Mouse (Mus musculus) liver, embryonic 13.5 days (tissue): ENCODE data around the gene Rbms1. TPM values are rescaled to one million over a fixed set of nuclear protein-coding genes. Genes with fewer than 3 reads are reported as not detected.

Experiments used
- ATAC-seq: fragments of 200-750 bp; cut with Nextera tagmentation; 2 replicates; pipeline ENCODE4 v1.8.0; 2017; ENCODE audit warnings: low read depth, mild to moderate bottlenecking, moderate number of reproducible peaks, moderate library complexity
- DNase-seq: peaks from one replicate; pipeline ENCODE4 v3.0.0; 2022
- H3K27ac ChIP-seq: fragments of 300-500 bp; sonication (generic); 2 replicates; pipeline ENCODE4 v1.5.1; 2015; ENCODE audit warnings: moderate library complexity, mild to moderate bottlenecking, inconsistent platforms
- H3K27me3 ChIP-seq: fragments of 300-500 bp; sonication (generic); 2 replicates; pipeline ENCODE4 v1.6.1; 2015; ENCODE audit warnings: mild to moderate bottlenecking, inconsistent platforms
- H3K36me3 ChIP-seq: fragments of 300-500 bp; sonication (generic); 2 replicates; pipeline ENCODE4 v1.6.1; 2015; ENCODE audit warnings: mild to moderate bottlenecking, inconsistent platforms
- H3K4me1 ChIP-seq: fragments of 300-500 bp; sonication (generic); replicated peaks from 2 replicates; pipeline ENCODE4 v1.6.1; 2015; ENCODE audit warnings: inconsistent platforms
- H3K4me2 ChIP-seq: fragments of 300-500 bp; sonication (generic); 2 replicates; pipeline ENCODE4 v1.6.1; 2015; ENCODE audit warnings: inconsistent platforms, mild to moderate bottlenecking, moderate library complexity
- H3K4me3 ChIP-seq: fragments of 300-500 bp; sonication (generic); replicated peaks from 2 replicates; pipeline ENCODE4 v1.5.1; 2015; ENCODE audit warnings: mild to moderate bottlenecking, inconsistent platforms
- H3K9ac ChIP-seq: fragments of 300-500 bp; sonication (generic); 2 replicates; pipeline ENCODE4 v1.6.1; 2015; ENCODE audit warnings: mild to moderate bottlenecking, inconsistent platforms
- H3K9me3 ChIP-seq: fragments of 300-500 bp; sonication (generic); replicated peaks from 2 replicates; pipeline ENCODE4 v1.6.1; 2016; ENCODE audit warnings: inconsistent platforms
- WGBS: fragments of 180-500 bp; shearing (Covaris S2); methylation state at CpG from one replicate; pipeline ENCODE4 v1.1.7; 2015; ENCODE audit not compliant: insufficient replicate concordance; 5-methylcytosine and 5-hydroxymethylcytosine counted together
- polyA plus RNA-seq: library from polyadenylated mRNA; unstranded; fragments of >200 nt; fragmentation: Nextera tagmentation; extraction: Ambion mirVana; gene quantifications from 2 replicates; pipeline ENCODE4 v1.2.1, GENCODE M21; 2015

The Rbms1 gene
- polyA plus RNA-seq, 1 experiment from 2014 or later = 42.8 TPM

- 75% methylated on average over 5 of the region's 5 CpGs for WGBS
- H3K27ac ChIP-seq = no peak overlapping the region
Measured at GRCm38 (mm10) chr2:60827152-60827428, 135.9 kb downstream of the Rbms1 start.

GRCm38 (mm10) chr2:60826406-60827151 is 136.4 kb downstream of the Rbms1 start:
- Histone ChIP-seq H3K27ac (no peak overlapping the region), H3K36me3 (0 out of 2 replicates have a peak, but pooled peaks cover 3% of the 10 kb centered on the region), H3K9me3 (no peaks in the 10 kb centered on the region), H3K4me3 (no peak overlapping the region), H3K9ac (no peak overlapping the region), H3K27me3 (no peaks in the 10 kb centered on the region), H3K4me2 (no peak overlapping the region), H3K4me1 (peaks cover 3% of the 10 kb centered on the region; the same call in 1 of the 2 replicates)
- 78% methylated on average over 11 of the region's 11 CpGs for WGBS
- ATAC-seq = no peak
- DNase-seq = no peak

More at GRCm38 (mm10) chr2:60827152-60827428, 135.9 kb downstream of the Rbms1 start:
- Histone ChIP-seq H3K9ac (no peak overlapping the region), H3K36me3 (0 out of 2 replicates have a peak, but pooled peaks cover 3% of the 10 kb centered on the region), H3K9me3 (no peaks in the 10 kb centered on the region), H3K27me3 (no peaks in the 10 kb centered on the region), H3K4me1 (peaks cover 2% of the 10 kb centered on the region; the same call in 1 of the 2 replicates), H3K4me2 (no peak overlapping the region), H3K4me3 (no peak overlapping the region)
- no peak for ATAC-seq
- DNase-seq = no peak

GRCm38 (mm10) chr2:60825690-60826089 is 137.3 kb downstream of the Rbms1 start:
- Histone ChIP-seq H3K9me3 (no peaks in the 10 kb centered on the region), H3K4me1 (peaks cover 3% of the 10 kb centered on the region; the same call in 1 of the 2 replicates), H3K27ac (no peak overlapping the region), H3K4me2 (no peak overlapping the region), H3K9ac (no peak overlapping the region), H3K27me3 (no peaks in the 10 kb centered on the region), H3K36me3 (0 out of 2 replicates have a peak, but pooled peaks cover 3% of the 10 kb centered on the region), H3K4me3 (no peak overlapping the region)
- DNase-seq = no peak
- ATAC-seq = no peak
- 73% methylated on average over 4 of the region's 4 CpGs for WGBS

GRCm38 (mm10) chr2:60821635-60822034 is 141.4 kb downstream of the Rbms1 start:
- Histone ChIP-seq H3K27me3 (no peaks in the 10 kb centered on the region), H3K27ac (no peak overlapping the region), H3K4me1 (peaks cover 3% of the 10 kb centered on the region; the same call in 1 of the 2 replicates), H3K9me3 (no peaks in the 10 kb centered on the region), H3K9ac (no peak overlapping the region), H3K4me2 (no peak overlapping the region), H3K4me3 (no peak overlapping the region), H3K36me3 (0 out of 2 replicates have a peak, but pooled peaks cover 3% of the 10 kb centered on the region)
- 74% methylated on average over 3 of the region's 3 CpGs for WGBS
- ATAC-seq (no peak), DNase-seq (no peak)

- H3K4me1 ChIP-seq = peaks cover 11% of the 10 kb centered on the region
- 60% methylated on average over 2 of the region's 2 CpGs for WGBS
- H3K9me3 ChIP-seq = no peaks in the 10 kb centered on the region
- no peak overlapping the region for H3K9ac ChIP-seq
- no peak overlapping the region for H3K27ac ChIP-seq
- H3K36me3 ChIP-seq = no peaks in the 10 kb centered on the region
- no peak for ATAC-seq
- H3K4me2 ChIP-seq = no peak overlapping the region
- DNase-seq = no peak
- no peaks in the 10 kb centered on the region for H3K27me3 ChIP-seq
- no peak overlapping the region for H3K4me3 ChIP-seq
Measured at GRCm38 (mm10) chr2:60818632-60819031, 144.4 kb downstream of the Rbms1 start.

- 26% methylated on average over 2 of the region's 2 CpGs for WGBS
- DNase-seq = no peak
Measured at GRCm38 (mm10) chr2:60816307-60816706, 146.7 kb downstream of the Rbms1 start.

GRCm38 (mm10) chr2:60814788-60815187 is 148.2 kb downstream of the Rbms1 start:
- no peak overlapping the region for H3K9ac ChIP-seq
- WGBS = 75% methylated on average over 6 of the region's 6 CpGs
- DNase-seq (no peak), ATAC-seq (no peak)
- H3K4me1 ChIP-seq = peaks cover 20% of the 10 kb centered on the region
- H3K9me3 ChIP-seq = no peaks in the 10 kb centered on the region
- no peaks in the 10 kb centered on the region for H3K36me3 ChIP-seq
- no peak overlapping the region for H3K4me3 ChIP-seq
- no peak overlapping the region for H3K4me2 ChIP-seq
- H3K27me3 ChIP-seq = no peaks in the 10 kb centered on the region
- H3K27ac ChIP-seq = no peak overlapping the region

More at GRCm38 (mm10) chr2:60816307-60816706, 146.7 kb downstream of the Rbms1 start:
- no peaks in the 10 kb centered on the region for H3K9me3 ChIP-seq
- H3K9ac ChIP-seq = no peak overlapping the region
- H3K27ac ChIP-seq = no peak overlapping the region
- peaks cover 8% of the 10 kb centered on the region; the same call in 1 of the 2 replicates for H3K4me1 ChIP-seq
- no peak for ATAC-seq
- H3K4me3 ChIP-seq = no peak overlapping the region
- no peaks in the 10 kb centered on the region for H3K27me3 ChIP-seq
- H3K4me2 ChIP-seq = no peak overlapping the region
- H3K36me3 ChIP-seq = no peaks in the 10 kb centered on the region

- Histone ChIP-seq H3K9me3 (no peaks in the 10 kb centered on the region), H3K27ac (no peak overlapping the region), H3K4me3 (no peak overlapping the region), H3K36me3 (no peaks in the 10 kb centered on the region), H3K4me2 (no peak overlapping the region), H3K4me1 (peaks cover 38% of the 10 kb centered on the region), H3K9ac (no peak overlapping the region), H3K27me3 (no peaks in the 10 kb centered on the region)
- ATAC-seq (no peak), DNase-seq (no peak)
- 82% methylated on average over 12 of the region's 12 CpGs for WGBS
Measured at GRCm38 (mm10) chr2:60812949-60813348, 150.0 kb downstream of the Rbms1 start.

GRCm38 (mm10) chr2:60810617-60811016 is 152.4 kb downstream of the Rbms1 start:
- no peaks in the 10 kb centered on the region for H3K27me3 ChIP-seq
- H3K4me3 ChIP-seq = no peak overlapping the region
- no peak overlapping the region for H3K27ac ChIP-seq

GRCm38 (mm10) chr2:60809441-60809921 is 153.5 kb downstream of the Rbms1 start:
- no peaks in the 10 kb centered on the region for H3K9me3 ChIP-seq
- peaks cover 60% of the 10 kb centered on the region for H3K4me1 ChIP-seq
- ATAC-seq (peak; percentile 30; the same call in 1 of the 2 replicates), DNase-seq (no peak)
- no peaks in the 10 kb centered on the region for H3K27me3 ChIP-seq
- 71% methylated on average over 7 of the region's 7 CpGs for WGBS
- H3K36me3 ChIP-seq = no peaks in the 10 kb centered on the region
- no peak overlapping the region for H3K4me2 ChIP-seq
- H3K27ac ChIP-seq = peak overlapping the region; percentile 61
- no peak overlapping the region for H3K9ac ChIP-seq
- H3K4me3 ChIP-seq = no peak overlapping the region

More at GRCm38 (mm10) chr2:60810617-60811016, 152.4 kb downstream of the Rbms1 start:
- Histone ChIP-seq H3K9ac (no peak overlapping the region), H3K36me3 (no peaks in the 10 kb centered on the region), H3K9me3 (no peaks in the 10 kb centered on the region), H3K4me2 (no peak overlapping the region), H3K4me1 (peaks cover 49% of the 10 kb centered on the region)
- ATAC-seq (peak; percentile 58; the same call in 1 of the 2 replicates), DNase-seq (peak; percentile 13)

- DNase-seq = no peak
- WGBS = 73% methylated on average over 6 of the region's 6 CpGs
- no peaks in the 10 kb centered on the region for H3K27me3 ChIP-seq
- no peaks in the 10 kb centered on the region for H3K9me3 ChIP-seq
- peaks cover 59% of the 10 kb centered on the region for H3K4me1 ChIP-seq
- no peaks in the 10 kb centered on the region for H3K36me3 ChIP-seq
- H3K4me3 ChIP-seq = no peak overlapping the region
- peak overlapping the region; percentile 61 for H3K27ac ChIP-seq
- H3K9ac ChIP-seq = no peak overlapping the region
- H3K4me2 ChIP-seq = no peak overlapping the region
- ATAC-seq = no peak
Measured at GRCm38 (mm10) chr2:60808822-60809221, 154.2 kb downstream of the Rbms1 start.
